Mouse (Mus musculus) bone marrow macrophage, adult 2 months (primary cell): ENCODE results near the gene Smim12.

Experiments used
- CTCF ChIP-seq: IDR thresholded peaks from 2 replicates; pipeline ENCODE4 v1.5.1; 2012; ENCODE audit warnings: low read depth, mild to moderate bottlenecking, low read length, moderate library complexity
- POLR2A ChIP-seq: IDR thresholded peaks from 2 replicates; pipeline ENCODE4 v1.6.1; 2012; ENCODE audit warnings: mild to moderate bottlenecking, low read depth, low read length, borderline replicate concordance

- no peak for TF ChIP-seq CTCF
- TF ChIP-seq POLR2A: no peak
These were observed 32.3 kb upstream of the Smim12 start for GRCm38 (mm10) chr4:127211318-127211717.
